Mouse (Mus musculus): Measurements from ENCODE around the gene Olfr547.

Gene Olfr547

GRCm38 (mm10) chr7:102566219-102566618 is 31.7 kb downstream of the Olfr547 start:
- no peak for DNase-seq (ENCODE audit: low spot score)

- DNase-seq (ENCODE audit: low spot score): no peak
Measured at GRCm38 (mm10) chr7:102571142-102571541, 36.6 kb downstream of the Olfr547 start, which contains the start of gene Olfr550. TSS of gene Olfr550 (plus strand) at chr7:102571442.

- no peak for DNase-seq (ENCODE audit: low spot score)
Measured at GRCm38 (mm10) chr7:102573174-102573830, 38.8 kb downstream of the Olfr547 start.

DNA sequence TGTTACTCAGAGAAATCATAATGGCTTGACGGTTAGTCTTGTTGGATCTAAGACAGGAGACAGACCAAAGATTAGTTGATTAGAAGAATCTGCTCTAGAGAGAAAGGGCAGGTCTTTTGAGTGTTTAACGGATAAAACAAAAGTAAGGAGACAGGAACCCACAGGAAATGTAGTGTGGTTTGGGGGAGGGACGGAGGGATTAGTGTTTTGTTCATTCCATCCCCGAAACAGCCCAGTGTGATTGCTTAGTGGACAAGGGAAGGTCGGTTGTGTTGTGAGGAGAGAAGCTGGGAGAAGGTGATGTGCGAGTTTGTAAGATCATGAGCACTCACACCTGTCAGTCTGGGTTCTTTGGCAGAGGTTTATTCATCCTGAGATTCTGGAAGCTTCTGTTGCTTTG is 41.4 kb downstream of the Olfr547 start:
- DNase-seq (ENCODE audit: low spot score): no peak

Data from urinary bladder, postnatal 14 days (tissue).